Mouse (Mus musculus) c-Kit-negative CD71-positive TER-119-positive erythroid progenitor cells, embryonic 14.5 days (primary cell): Measurements from ENCODE around the gene Tlk2.
A peak's percentile ranks its signal among the peaks of the same experiment; 100 is the strongest.

ENCODE experiments used
- DNase-seq: peaks from one replicate; pipeline ENCODE4 v3.0.0-alpha.2; 2013; ENCODE audit warnings: low read depth, low spot score

Gene Tlk2

GRCm38 (mm10) chr11:105161411-105161810, 17.2 kb upstream of the Tlk2 start:
- DNase-seq = no peak

- DNase-seq = no peak
Measured at GRCm38 (mm10) chr11:105164516-105165510, 13.8 kb upstream of the Tlk2 start.

GRCm38 (mm10) chr11:105166780-105167179, 11.8 kb upstream of the Tlk2 start:
- DNase-seq = no peak

GRCm38 (mm10) chr11:105179523-105179922, 916 bp downstream of the Tlk2 start:
- DNase-seq = no peak

GRCm38 (mm10) chr11:105180471-105181091, 2.0 kb downstream of the Tlk2 start:
- peak; percentile 36 for DNase-seq

- peak; percentile 78 for DNase-seq
Measured at GRCm38 (mm10) chr11:105181126-105181637, 2.6 kb downstream of the Tlk2 start.

- DNase-seq = peak; percentile 41
Measured at GRCm38 (mm10) chr11:105181689-105182460, 3.3 kb downstream of the Tlk2 start.

GRCm38 (mm10) chr11:105182461-105182855, 3.9 kb downstream of the Tlk2 start:
- DNase-seq = no peak

GRCm38 (mm10) chr11:105184678-105185077, 6.1 kb downstream of the Tlk2 start:
- DNase-seq = no peak

GRCm38 (mm10) chr11:105192186-105192585, 13.6 kb downstream of the Tlk2 start:
- no peak for DNase-seq

GRCm38 (mm10) chr11:105196893-105197662, 18.5 kb downstream of the Tlk2 start:
- no peak for DNase-seq

- no peak for DNase-seq
Measured at GRCm38 (mm10) chr11:105202403-105202802, 23.8 kb downstream of the Tlk2 start.

- DNase-seq = no peak
Measured at GRCm38 (mm10) chr11:105210007-105210406, 31.4 kb downstream of the Tlk2 start.

GRCm38 (mm10) chr11:105214257-105214656, 35.6 kb downstream of the Tlk2 start:
- peak; percentile 15 for DNase-seq

GRCm38 (mm10) chr11:105217771-105218170, 39.2 kb downstream of the Tlk2 start:
- DNase-seq = no peak

GRCm38 (mm10) chr11:105234501-105234900, 55.9 kb downstream of the Tlk2 start:
- DNase-seq = no peak

GRCm38 (mm10) chr11:105240991-105241390, 62.4 kb downstream of the Tlk2 start:
- peak; percentile 17 for DNase-seq

- no peak for DNase-seq
Measured at GRCm38 (mm10) chr11:105246369-105246768, 67.8 kb downstream of the Tlk2 start.

GRCm38 (mm10) chr11:105246785-105247184, 68.2 kb downstream of the Tlk2 start:
- DNase-seq = no peak

GRCm38 (mm10) chr11:105247321-105247720, 68.7 kb downstream of the Tlk2 start:
- DNase-seq = no peak

- no peak for DNase-seq
Measured at GRCm38 (mm10) chr11:105259733-105260132, 81.1 kb downstream of the Tlk2 start.
